Mouse (Mus musculus) adrenal gland, adult 8-10 months (tissue): ENCODE measurements at regions not wholly inside any gene's neighbourhood (a gene's known extent, or its start where the extent isn't known, plus 50 kb on each side); places are given as distances from the start of the nearest gene placed in this dataset.

ENCODE experiments used
- DNase-seq: peaks from one replicate; pipeline ENCODE4 v3.0.0; 2022

DNA sequence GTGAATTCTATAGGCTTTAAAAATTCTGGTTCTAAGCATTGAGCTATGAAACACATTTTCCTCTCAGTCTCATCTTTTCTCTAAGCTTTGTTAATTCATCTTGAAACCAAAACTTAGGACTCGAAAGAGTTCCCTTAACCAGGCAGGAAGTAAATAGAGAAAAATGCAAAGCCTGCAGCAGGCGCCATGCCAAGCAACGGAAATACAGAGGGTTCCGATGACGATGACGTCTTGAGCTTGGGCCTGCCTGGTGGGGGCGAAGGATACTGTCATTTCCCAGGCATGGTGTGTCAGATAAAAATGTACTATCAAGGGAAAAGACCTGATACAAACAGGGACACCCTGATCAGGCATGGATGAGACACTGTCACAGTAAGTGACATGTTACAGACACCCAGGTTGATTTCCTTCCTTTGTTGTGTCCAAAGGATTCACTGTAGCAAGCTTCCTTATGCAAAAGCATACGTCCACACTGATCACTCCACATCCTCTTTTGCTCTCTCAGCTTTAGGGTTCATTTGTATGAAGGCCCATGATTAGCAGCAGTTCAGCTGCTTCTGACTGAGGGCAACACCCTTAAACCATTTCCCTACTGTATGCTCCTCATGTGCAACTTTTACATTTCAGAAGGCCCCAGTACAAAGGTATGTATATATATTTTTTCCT is 135.0 kb downstream of the Cemip2 start:
- peak; percentile 28 for DNase-seq

DNA sequence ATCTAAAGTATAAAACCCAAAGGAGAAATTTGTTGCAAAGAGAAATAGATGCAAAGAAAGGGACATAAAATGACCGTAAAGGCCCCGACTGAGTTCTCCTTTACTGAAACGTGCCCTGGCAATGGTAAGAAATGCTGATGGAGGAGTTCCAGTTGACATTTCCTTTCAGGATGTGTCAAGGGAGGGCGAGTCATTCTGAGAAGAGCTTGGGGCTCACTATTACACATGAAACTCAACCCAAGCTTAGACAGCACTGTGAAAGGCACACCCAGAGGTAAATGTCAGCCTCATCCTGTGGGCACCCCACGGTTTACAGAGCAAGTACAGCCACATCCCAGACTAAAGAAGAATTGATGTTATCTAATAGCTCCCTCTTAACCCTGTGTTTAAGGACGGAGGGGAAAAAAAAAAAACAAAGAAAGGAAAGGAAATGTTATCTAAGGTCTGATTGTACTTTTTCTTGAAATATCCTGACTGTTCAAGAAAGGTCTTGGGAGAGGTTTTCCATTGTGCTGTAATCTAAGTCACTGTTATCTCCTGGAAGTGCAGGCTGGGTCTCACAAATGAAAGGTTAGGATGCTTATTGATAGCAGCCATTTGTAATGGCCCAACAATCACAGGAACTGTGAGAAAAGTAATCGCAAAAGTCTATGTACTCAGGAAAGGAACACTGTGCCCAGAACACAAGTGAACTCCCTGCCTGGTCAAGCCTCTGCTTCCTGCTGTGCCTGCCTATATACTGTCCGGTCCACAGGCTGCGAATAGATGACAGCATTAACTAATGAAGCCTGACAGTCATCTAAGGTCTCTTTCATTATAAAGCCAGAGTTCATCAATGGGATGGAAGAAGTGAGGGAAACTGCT is 135.8 kb downstream of the Cemip2 start:
- no peak for DNase-seq

DNA sequence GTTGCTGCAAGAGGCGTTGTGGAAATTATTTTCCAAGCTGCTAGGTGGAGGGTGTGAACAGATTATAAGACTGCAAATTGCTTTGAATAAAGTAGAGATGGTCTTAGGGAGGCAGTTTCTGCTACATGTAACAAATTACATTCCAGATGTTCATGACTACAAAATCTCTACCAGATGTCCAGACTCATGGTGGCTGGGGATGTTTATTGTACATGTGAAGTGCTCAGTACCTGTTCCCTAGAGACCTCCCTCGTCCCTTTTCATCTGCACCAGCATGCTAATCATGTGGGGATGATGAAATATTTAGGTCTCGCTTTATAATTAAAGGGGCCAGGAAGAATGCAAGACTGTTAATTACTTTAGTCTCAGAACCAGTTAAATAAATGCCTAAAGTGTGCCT is 136.5 kb downstream of the Cemip2 start:
- DNase-seq, result no peak

DNA sequence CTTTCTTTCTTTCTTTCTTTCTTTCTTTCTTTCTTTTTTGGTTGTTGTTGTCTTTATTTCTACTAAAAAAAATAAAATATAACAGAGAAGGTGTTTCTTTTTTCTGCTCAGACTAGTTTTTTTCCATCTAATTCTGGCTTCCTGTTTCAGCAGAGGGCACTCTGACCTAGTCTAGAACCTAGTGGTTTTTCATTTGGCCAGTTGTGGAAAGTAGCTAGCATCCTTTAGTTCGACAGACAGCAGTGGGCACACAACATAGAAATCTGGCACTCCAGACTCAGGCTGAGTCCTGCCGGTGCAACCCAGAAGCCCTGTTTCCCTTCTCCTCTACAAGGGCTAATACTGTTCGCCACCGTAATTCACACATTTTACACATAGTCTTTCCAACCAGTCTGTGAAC is 140.0 kb downstream of the Cemip2 start:
- no peak for DNase-seq

DNA sequence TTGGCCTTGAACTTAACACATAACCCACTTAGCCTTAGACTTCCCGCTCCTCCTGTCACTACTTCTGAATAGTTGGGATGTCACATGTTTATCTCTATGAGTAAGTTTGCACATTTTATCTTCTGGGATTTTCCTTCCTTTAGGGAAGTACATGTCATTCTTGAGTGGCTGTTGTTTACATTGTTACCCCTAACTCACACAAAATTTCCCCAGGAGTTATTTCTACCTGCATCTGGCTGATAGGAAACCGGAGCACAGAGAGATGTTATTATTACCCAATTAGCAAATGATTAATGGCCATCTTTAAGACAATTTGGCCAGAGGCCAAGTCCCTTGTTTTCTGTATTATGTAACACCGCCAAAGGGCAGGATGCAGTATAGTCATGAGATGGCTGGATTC is 140.9 kb downstream of the Cemip2 start:
- no peak for DNase-seq

DNA sequence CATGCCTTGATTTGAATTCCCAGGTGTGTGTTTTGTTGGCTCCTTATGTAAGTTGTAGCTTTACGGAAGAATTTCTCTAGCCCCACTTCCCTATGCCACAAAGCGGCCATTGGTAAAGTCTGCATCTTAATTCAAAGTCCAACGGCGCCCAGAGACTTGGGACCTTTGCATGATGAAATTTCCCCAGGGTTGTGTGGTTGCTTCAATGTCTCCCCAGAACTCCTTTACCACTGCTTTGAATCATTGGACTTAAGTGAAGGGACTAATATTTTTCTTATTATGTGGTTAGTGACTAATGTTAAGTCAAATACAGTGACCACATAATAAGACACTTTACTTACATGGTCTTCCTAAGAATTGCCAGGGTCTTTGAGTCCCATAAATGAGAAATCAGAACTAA is 162.0 kb downstream of the Cemip2 start:
- no peak for DNase-seq

DNA sequence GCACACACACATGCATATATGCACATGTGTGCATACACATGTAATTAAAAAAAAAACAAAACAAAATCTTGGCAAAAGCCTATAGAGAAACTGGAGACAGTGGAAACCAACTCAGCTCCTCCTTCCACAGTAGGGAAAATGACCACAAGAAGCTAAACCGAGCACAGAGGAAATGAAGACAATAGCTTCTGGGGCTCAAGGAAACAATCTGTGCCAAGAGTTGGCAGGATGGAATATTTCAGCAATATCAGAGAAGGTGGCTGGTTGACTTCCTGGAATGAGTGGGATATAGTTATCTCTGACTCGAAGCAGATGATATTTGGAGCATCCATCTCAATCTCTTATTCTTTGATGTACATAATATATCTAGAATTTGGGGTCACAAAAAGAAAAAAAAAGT is 163.6 kb downstream of the Cemip2 start:
- no peak for DNase-seq

DNA sequence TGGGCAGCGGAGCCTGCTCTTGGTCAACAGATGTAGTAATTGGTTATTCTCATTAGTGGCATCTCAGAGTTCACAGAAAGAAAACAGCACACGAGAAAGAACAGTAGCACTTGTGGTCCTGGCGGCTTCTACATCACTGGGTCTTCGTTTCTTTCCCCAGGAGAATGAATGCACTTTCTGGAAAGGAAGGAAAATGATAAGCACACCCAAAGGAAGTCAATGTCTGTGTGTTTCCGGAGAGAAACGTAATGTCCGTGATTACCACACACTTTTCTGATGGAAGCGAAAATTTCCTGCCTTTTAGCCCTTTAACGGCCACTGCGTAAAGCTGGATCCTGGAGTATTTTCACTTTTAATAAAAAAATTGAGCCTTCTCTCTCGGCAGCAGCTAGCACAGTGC is 164.1 kb downstream of the Cemip2 start:
- no peak for DNase-seq

DNA sequence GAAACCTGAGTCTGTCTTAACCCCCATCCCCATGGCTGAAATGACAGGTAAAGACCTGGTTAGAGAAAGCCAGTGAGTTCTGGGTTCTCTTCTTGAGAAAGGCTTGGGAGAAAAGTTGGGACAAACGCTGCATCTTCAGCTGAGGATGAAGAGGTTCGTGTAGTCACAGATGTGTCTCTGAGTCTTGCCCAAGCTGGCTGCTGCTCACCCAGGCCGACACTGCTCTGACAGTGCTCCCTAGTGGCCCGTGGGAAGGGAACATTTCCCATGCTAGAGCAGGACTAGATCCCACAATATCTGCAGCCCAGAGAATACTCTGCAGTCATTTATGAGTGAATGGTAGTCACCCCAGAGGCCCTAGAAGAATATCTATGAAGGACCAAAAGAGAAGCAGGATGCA is 165.3 kb downstream of the Cemip2 start:
- peak; percentile 11 for DNase-seq

DNA sequence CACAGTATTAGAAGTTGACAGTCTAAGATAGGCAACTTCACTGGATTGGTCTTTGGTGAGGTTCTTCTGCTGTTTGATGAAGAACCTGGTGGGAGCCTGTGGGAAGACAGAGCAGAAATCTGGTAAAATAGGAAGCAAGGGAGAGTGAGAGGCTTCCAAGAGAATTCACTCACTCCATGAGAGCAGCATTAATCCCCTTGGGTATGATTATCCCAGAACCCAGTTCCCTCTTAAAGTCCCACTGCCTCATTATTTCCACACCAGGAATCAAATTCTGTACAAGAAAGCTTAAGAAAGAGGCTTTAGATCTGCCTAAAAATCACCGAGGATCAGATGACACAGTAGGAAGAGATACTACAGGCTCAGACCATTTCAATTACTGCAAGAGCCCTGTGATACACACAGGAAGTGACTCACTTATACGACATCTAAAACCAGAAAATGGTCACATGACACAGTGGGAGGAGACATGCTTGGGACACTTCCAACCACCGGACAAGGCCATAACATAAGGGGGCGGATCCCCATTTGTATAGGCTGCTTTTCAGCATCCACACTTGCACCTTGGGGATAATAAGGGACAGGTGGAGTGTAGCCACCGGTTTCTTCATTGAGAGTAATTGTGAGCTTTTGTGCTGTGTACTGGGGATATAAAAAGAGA is 168.2 kb downstream of the Cemip2 start:
- DNase-seq, result no peak

DNA sequence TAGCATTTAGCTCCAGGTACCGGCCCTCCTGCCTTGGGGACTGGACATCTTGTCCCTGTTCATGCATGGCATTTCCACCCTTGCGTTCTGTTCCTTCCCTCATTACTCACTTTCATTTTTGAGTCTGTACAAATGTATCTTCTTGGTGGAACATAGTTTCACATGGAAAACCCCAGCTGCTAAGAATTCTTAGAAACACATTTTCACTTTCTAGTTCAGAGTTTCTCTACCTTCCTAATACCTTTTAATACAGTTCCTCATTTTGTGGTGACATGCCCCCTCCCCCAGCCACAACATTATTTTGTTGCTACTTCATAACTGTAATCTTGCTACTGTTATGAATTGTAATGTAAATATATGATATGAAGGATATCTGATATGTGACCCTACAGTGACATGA is 169.9 kb downstream of the Cemip2 start:
- no peak for DNase-seq

DNA sequence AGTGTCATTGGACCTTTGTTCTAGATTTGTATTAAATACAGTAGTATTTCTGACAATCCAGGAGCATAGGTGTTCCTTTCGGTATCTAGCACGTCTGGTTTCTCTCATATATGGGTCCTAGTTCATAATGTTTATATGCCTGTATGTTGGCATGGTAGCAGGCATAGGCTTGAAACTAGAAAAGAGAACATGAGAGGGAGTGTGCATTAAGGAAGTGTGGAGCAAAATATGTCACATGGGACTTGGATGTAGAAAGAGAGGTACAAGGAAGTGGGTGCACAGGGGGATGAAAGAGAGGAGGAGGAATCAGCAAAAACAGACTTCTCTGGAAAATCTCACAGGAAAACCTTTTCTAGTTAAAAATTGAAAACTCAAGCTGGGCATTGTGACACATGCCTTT is 176.2 kb upstream of the Trpm3 start:
- DNase-seq, result no peak

DNA sequence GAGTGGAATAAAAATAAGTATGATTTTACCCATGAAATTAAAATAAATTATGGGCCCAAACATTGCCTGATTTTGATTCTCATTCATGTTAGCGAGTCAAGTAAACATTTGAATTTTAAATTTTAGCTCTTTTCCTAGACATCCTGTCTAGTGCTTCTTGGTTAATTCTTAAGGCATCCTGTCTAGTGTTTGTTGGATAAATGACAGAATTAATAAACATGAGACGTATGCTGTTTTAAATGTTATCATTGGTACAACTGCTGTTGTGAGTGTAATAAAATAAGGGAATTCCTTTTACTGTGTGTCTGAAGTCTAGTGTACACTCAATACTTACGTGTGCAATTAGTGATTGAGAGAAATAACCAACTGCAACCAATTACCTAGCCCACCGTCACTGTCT is 149.0 kb upstream of the Trpm3 start:
- no peak for DNase-seq

DNA sequence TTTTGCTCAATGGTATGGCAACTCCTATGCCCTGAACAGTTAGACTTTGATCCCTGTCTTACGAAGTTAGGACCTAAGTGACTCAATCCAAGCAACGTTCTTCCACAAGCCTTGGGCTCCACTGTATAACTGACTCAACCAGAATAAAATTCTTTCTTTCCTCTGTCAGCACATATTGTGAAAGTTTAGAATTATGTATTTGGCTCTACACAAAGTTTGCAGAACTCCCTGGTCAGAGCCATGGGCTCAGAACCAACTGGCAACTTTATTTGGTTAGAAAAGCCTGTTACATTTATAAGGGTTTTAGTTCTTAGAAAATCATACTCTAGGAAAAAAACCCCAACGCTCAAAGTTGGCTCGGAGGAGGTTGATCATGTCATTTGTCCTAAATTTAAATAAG is 147.9 kb upstream of the Trpm3 start:
- peak; percentile 2 for DNase-seq

DNA sequence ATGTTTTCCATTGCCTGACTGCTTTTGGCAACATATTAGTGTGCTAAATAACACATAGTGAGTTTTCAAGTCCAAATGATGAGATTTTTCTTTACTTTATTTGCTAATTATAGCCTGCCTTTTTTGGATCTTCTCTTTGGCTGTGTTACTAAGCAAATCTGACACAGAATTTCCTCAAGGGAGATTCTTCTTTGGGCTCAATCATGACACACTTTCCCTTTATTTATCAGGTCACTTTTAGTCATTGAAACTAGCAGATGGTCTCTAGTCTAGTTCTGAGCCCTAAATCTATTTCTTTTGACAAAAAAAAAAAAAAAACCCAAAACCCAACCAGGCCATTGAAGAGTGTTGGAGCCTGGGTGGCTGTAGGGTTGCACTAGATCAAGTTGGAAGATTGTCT is 147.4 kb upstream of the Trpm3 start:
- DNase-seq, result no peak

DNA sequence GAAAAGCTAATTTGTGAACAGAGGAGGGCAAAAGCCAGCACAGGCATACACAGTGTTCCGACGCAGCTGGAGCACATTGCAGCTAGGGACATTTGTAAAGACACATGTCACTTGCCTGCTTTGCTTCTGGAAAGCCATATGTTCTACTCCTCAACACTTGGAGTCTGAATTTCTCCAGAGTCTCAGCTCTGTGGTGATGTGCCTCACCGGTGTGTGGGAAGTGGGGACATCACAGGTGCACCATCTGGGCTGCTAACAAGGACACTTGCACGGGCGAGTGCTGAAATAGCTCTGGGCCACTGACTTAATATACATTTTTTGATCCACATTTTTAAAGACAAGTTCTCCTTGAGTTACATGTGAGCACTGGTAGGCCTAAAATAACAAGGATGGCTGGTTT is 139.2 kb upstream of the Trpm3 start:
- DNase-seq, result no peak

DNA sequence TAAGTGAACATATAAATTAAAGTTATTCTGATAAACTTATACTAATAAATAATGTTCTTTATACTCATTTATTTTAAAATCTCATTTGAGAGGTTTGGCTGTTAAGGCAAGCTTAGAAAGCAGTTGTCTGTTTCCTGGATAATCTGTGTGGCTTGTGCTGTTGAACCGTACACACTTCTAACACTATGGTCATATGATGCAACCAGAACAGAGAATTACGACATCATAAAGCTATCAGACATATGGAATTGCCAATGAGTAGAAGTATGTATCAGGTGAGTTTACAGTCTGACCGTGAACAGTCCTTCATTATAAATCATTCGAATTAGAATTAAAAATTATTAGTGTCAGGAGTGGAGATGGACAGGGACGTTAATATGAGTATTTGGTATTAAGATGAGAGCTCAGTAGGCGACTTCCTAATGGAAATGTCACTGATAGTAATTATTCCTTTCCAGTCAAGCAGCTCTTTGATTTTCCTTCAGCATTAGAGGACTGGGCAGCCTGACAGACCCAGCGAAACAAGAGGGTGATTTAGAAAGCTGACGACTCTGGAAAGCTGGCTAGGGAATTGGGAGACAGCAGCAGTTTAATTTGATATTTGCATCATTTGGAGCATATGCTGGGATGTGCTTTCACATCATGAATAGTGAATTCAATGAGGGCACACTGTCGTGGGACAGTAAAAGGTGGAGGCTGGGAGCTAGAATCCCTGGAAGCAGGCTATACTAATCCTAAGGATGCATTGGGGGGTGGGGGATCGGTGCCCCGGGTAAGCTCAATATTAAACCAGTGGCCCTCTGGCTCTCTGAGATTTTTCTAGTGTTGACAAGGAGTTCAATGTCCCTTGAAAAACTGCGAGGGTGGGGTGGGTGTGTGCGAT is 130.6 kb upstream of the Trpm3 start:
- no peak for DNase-seq

DNA sequence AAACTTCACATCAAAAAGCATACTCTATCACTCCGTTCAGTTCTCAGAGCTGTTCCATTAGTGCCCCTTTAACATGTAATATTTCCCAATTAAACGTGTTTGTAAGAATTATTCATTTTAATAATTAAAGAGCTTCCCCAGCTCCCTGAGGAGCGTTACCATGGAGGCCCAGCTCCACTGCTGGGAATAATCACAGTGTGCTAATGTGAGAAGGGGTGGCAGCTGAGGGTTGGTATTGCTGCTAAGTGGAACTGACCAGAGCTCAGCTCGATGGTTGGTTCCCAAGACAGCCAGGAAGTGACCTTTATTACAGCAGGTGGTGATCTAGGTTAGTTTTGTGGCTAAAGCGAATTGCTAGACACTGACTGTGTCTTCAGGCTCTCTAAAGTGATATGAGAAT is 128.6 kb upstream of the Trpm3 start:
- DNase-seq, result no peak

DNA sequence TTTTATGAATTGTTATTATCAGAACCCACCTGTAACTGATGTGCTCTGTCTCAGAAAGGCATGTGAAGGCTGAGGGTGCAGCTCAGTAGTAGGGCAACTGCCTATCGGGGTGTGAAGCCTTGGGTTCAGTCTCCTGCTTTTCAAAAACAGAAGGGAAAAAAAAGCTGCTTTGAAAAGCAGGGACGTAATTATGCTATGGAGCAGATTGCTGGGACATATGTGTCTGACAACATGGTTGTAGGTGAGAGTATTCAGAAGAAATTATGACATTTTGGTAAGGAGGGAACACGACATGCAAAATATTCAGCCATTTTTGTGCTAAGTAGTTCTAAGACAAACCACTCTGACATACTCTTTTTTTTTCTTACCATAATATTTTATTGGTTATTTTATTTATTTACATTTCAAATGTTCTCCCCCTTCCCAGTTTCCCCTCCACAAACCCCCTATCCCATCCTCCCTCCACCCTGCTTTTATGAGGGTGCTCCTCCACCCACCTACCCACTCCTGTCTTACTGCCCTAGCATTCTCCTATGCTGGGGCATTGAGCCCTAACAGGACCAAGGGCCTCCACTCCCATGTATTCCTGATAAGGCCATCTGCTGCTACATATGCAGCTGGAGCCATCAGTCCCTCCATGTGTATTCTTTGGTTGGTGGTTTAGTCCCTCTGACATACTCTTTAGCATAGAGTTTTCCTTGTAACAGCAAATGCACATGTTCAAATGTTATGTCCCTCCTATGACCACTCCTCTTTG is 122.8 kb upstream of the Trpm3 start:
- DNase-seq, result no peak

DNA sequence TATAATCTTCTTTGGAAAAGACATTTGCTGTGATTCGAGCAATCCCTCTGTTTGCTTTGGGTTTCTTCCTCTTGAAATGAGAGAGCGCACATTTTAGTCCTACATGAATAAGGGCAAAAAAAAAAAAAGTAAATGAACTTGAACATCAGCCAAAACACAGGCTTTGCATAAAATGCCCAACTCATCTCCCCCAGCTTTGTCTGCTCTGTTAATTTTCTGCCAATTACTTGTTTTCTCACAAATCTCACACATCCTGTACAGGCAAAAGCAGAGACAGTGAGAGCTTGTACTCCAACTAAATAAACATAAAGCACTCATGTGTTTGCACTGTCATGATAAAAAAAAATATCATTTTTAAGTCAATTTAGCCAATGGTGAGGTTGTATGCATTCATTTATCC is 121.4 kb upstream of the Trpm3 start:
- no peak for DNase-seq

DNA sequence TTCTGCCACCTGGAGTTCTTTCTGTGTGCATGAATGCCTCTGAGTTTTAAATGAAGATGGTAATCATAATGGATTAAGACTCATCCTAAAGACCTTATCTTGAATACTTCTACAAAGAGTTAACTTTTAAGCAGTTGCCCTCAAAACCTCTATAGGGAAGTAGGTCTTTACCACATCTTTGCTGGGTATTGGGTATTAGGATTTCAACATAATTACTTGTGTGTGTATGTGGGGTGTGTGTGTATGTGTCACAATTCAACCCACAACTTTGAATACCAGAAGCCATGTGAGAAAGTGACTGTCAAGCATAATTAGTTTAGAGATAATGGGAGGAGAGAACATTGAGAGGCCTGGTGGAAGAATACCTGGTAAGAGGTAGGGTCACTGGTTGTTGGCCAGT is 111.3 kb upstream of the Trpm3 start:
- DNase-seq, result no peak

DNA sequence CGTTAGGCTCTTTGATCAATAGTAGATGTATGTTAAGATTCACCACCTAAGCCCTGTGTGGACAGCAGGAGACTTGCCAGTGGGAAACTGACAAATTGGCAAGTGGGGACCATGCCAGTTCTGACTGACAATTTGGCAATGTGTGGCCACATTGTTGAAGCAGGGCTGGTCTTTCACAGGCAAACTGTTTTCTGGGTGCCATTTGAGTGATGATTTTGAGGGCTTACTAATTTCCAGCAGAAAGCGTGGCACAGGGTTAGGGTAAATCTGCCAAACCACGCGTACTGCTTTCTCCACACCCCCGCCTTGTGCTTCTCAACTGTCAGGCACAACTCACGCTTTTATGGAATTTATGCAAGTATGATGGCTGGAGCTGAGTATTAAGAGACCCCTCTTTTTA is 91.2 kb upstream of the Trpm3 start:
- no peak for DNase-seq
